Mouse (Mus musculus) spleen, postnatal 10 days (tissue): ENCODE data around the gene Defa36.
"Not testable (repeated sequence)": the region's sequence is repeated elsewhere in the genome, so short reads cannot be mapped to it uniquely, and the experiment has no call there.

Source experiments
- DNase-seq, 2 experiments: peaks; one replicate each; pipeline ENCODE4 v3.0.0; 2021 to 2022; ENCODE audit warnings: low spot score in 2 of 2

Defa36 gene

DNA sequence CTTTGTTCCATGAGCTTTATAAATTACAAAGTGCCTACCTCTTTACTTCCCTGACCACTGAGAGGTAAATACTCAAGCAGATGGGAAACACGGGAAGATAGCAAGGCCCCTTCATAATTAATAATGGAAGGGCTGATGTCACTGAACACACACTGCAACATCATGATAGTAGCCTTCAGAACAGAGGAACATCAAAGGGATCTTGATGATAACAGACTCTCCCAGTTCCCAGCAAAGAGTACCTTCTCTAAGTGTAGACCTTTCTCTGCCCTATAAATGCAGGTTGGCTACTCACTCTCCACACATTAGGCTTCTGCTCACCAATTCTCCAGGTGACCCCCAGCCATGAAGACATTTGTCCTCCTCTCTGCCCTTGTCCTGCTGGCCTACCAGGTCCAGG, at the start of gene Defa36:
Defa36 (plus strand) TSS at position 301 of the 400 bp plus-strand sequence.
- not testable (repeated sequence) for DNase-seq

DNA sequence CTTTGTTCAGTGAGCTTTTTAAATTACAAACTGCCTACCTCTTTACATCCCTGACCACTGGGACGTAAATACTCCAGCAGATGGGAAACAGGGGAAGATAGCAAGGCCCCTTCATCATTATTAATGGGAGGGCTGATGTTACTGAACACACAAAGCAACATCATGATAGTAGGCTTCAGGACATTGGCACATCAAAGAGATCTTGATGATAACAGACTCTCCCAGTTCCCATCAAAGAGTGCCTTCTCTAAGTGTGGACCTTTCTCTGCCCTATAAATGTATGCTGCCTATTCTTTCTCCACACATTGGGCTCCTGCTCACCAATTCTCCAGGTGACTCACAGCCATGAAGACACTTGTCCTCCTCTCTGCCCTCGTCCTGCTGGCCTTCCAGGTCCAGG, 49.0 kb upstream of the Defa36 start, which contains the start of gene Defa2:
Defa2 (plus strand) TSS at position 301 of the 400 bp plus-strand sequence.
- DNase-seq, result not testable (repeated sequence)

DNA sequence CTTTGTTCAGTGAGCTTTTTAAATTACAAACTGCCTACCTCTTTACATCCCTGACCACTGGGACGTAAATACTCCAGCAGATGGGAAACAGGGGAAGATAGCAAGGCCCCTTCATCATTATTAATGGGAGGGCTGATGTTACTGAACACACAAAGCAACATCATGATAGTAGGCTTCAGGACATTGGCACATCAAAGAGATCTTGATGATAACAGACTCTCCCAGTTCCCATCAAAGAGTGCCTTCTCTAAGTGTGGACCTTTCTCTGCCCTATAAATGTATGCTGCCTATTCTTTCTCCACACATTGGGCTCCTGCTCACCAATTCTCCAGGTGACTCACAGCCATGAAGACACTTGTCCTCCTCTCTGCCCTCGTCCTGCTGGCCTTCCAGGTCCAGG, 35.7 kb upstream of the Defa36 start, which contains the start of gene Defa33:
Defa33 (plus strand) TSS at position 301 of the 400 bp plus-strand sequence.
- not testable (repeated sequence) for DNase-seq

DNA sequence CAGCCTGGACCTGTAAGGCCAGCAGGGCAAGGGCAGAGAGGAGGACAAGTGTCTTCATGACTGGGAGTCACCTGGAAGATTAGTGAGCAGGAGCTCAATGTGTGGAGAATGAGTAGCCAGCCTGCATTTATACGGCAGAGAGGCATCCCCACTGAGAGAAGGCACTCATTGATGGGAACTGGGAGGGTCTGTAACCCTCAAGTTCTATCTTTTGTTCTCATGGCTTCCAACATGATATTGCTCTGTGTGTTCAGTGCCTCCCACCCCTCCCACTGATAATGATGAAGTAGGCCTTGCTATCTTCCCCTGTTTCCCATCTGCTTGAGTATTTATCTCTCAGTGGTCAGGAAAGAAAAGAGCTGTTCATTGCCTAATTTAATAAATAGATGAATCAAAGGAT, 29.2 kb downstream of the Defa36 start, which contains the start of gene Gm7849:
Gm7849 (minus strand) TSS at position 101 of the 400 bp plus-strand sequence.
- DNase-seq, result not testable (repeated sequence)
